Mouse (Mus musculus) heart, adult 9 months (tissue): ENCODE data around the gene Mesd.

Experiments
- DNase-seq, 2 experiments: peaks; one replicate each; pipeline ENCODE4 v3.0.0; 2022; ENCODE audit warnings: low spot score in 2 of 2

Gene Mesd

GRCm38 (mm10) chr7:83913405-83913932 is 29.2 kb downstream of the Mesd start:
- DNase-seq, result no peak

DNA sequence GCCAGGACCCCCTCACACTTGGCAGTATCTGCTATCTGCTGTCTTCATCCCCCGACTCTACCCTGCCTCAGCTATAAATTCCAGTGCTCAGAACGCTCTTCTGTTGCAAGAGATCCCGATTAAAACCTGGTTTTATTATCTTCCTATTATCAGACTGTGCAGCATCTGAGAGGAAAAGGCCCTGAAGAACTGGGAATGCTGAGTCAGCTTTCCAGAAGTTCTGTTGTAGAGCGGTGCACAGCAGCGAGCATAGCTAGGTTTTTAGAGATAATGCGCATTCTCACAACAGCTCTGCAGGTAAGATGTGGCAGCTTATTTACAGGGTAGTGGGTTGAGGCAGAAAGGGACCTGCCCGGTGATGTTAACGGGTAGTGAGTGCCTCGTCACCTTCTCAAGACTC is 29.7 kb downstream of the Mesd start:
- no peak for DNase-seq

GRCm38 (mm10) chr7:83914566-83914965 is 30.3 kb downstream of the Mesd start:
- DNase-seq, result peak; percentile 27 to 63

- DNase-seq, result no peak
Observed at GRCm38 (mm10) chr7:83920241-83920640, 36.0 kb downstream of the Mesd start.

GRCm38 (mm10) chr7:83921637-83922036 is 37.4 kb downstream of the Mesd start:
- DNase-seq, result no peak

DNA sequence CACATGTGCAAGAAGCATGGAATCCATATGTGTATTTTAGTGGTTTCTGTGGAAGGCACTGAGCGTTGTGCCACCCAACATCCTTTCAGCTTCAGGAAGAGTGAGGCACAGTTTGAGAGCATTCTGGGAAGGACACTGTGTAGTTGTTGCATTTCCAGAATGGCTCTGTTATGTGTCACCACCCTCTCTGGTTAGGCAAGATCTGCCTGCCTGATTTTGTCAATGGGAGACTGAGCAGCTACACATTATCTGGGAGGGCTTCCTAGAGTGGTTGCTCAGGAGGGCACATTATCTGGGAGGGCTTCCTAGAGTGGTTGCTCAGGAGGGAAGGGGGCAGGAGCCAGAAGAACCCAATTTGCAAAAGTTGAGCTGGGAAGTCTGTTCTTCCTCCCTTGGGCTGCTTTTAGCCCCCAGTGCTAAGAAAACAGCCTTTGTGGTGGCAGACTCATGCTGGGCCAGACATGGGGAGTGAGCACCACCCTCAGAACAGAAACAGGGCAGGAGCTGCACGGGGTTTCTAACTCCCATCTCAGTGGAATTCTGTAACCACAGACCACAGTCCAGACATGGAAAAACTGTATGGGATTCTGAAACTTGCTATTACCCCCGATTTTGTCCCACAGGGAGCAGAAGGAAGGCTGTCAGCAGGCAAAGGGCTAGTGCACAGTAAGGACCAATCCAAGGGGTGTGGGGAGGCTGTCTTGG is 54.9 kb downstream of the Mesd start:
- no peak for DNase-seq

DNA sequence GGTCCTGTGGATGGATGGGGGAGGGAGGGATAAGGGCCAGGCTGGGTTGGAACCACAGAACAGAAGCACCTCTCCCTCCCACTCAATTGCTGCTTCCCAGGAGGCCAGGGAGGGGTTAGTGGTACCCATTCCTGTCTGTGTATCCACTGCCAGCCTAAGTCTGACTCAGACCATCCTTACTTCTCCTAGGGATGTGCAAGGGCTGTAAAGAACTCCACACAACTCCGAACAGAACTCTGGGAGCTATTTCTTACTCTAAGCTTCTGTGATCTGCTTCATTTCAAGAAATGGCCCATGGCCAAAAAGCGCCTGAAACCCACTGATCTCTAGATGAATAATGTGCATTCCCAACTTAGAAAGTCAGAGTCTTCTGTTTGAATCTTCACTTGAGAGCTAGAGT is 55.9 kb downstream of the Mesd start:
- no peak for DNase-seq

- peak in 1 of 2 experiments; percentile 2 for DNase-seq
Observed at GRCm38 (mm10) chr7:83941701-83942101, 57.4 kb downstream of the Mesd start.

GRCm38 (mm10) chr7:83948743-83949142 is 64.5 kb downstream of the Mesd start:
- no peak for DNase-seq

DNA sequence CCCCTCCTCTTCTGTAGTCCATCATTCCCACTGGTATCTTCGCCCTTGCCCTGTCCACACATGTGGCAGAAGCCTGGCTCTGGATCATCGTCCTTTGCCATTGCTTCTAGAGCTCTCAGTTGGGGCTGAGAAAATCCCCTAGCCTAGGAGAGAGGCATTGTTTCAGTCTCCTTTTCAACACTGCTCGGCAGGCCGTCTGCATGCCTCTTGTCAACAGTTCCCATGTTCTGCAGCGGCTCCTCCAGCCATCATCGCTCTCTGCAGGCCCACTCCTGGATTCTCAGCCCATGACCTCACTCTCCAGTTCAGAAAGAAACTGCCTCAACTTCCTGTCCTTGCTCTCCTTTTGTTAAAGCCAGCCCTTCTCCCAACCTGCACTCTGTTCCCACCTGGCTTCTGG is 65.4 kb downstream of the Mesd start:
- no peak for DNase-seq
